Mouse (Mus musculus): ENCODE data around the gene Pabpn1l.

DNA sequence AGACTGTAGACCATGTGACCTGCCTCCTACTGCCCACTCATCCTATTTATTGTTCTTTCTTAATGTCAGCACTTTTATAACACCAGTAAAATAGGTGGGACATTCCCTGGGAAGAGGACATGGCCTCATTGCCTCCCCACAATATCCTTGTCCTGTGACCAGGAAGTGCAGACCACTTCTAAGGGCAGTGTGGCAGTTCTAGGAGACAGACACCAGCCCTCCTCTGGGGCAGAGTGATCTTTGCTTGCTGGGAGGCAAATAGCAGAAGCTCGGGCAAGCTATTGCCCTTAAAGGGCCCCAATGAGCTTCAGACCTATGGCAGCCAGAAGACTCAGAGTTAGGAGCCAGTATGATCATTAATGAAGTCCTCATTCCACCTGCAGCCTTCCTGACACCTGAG lies 17.9 kb downstream of the Pabpn1l start:
- TF ChIP-seq GATA1 (IDR thresholded peaks at IDR 0.05; ENCODE audit: borderline replicate concordance, low read length) (no peak), FLI1 (IDR thresholded peaks at IDR 0.05; ENCODE audit: low read length) (no peak)
